Mouse (Mus musculus): ENCODE measurements around the gene Slamf9. TPM values are rescaled to one million over a fixed set of nuclear protein-coding genes. Genes with fewer than 3 reads are reported as not detected.

Slamf9 gene
- polyA plus RNA-seq, 1 experiment from 2014 or later = not detected

DNA sequence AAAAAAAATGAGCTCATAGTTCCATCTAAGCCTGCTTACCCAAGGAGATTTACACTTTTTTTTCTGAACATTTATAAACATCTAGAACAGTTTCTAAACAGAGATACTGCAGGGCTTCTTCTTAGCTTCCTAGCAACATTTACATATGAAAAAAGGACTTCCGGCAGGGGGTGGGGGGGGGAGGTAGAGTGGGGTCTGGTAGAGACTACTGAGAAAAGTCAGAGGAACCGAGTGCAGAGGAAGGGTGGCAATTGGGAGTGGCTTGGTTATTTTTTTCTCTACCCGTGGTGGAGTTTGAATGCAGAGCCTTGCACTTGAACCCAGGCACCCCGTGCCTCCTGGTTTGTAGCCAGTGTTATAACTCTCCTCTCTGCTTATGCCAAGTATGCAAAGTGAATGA, 19.7 kb upstream of the Slamf9 start:
- H3K4me1 ChIP-seq (ENCODE audit: control insufficient read depth, insufficient read depth, low read length) = no peaks in the 10 kb centered on the region
- H3K36me3 ChIP-seq (ENCODE audit: control insufficient read depth, insufficient read depth, low read length) = no peaks in the 10 kb centered on the region
- no peaks in the 10 kb centered on the region for H3K9me3 ChIP-seq (ENCODE audit: control insufficient read depth, low read length)
- no peak overlapping the region for H3K9ac ChIP-seq (replicated peaks; ENCODE audit: low read length)
- DNase-seq (no peak), ATAC-seq (ENCODE audit: low FRiP score, low TSS enrichment) (no peak)
- H3K4me3 ChIP-seq (replicated peaks; ENCODE audit: low read depth, low read length) = no peak overlapping the region
- H3K4me2 ChIP-seq (ENCODE audit: low read length) = no peak overlapping the region
- H3K27ac ChIP-seq (replicated peaks; ENCODE audit: low read depth, low read length) = no peak overlapping the region
- H3K27me3 ChIP-seq (ENCODE audit: control insufficient read depth, insufficient read depth, low read length) = no peaks in the 10 kb centered on the region
- WGBS = 10% methylated on average over 4 of the region's 4 CpGs

DNA sequence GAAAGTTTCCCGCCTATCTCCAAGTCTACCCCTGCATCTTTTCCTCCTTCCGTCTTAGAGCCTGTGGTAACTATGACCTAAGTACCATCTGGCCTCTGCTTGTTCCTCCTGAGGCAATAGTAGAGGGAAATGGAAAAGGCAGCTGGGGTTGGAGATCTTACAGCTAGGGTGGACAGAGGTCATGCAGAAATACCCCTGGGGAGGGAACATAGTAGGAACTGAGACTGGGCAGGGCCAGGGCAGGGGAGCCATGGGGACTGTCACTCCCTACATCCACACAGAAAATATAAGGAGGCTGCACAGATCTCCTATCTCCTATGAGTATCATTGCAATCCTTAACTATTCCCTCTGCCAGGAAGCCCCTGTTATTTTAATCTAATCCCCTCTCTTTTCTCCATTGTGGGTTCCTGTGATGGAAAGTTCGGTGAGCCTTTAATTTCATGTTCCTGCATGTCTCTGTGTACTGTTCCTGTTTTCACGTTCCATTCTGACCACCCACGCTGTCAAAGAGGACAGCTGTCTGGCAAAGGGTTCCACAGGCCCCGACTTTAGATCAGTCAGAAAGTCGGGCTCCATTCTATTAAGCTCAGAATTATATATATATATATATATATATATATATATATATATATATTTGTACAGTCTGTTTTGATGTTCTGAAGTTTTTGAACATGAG, 19.0 kb upstream of the Slamf9 start:
- ATAC-seq (ENCODE audit: low FRiP score, low TSS enrichment) (no peak), DNase-seq (no peak)
- Histone ChIP-seq H3K9ac (replicated peaks; ENCODE audit: low read length) (no peak overlapping the region), H3K36me3 (ENCODE audit: control insufficient read depth, insufficient read depth, low read length) (no peaks in the 10 kb centered on the region), H3K27me3 (ENCODE audit: control insufficient read depth, insufficient read depth, low read length) (no peaks in the 10 kb centered on the region), H3K9me3 (ENCODE audit: control insufficient read depth, low read length) (no peaks in the 10 kb centered on the region), H3K4me2 (ENCODE audit: low read length) (no peak overlapping the region), H3K4me1 (ENCODE audit: control insufficient read depth, insufficient read depth, low read length) (no peaks in the 10 kb centered on the region), H3K4me3 (replicated peaks; ENCODE audit: low read depth, low read length) (no peak overlapping the region), H3K27ac (replicated peaks; ENCODE audit: low read depth, low read length) (no peak overlapping the region)
- WGBS = 80% methylated on average over 7 of the region's 7 CpGs

DNA sequence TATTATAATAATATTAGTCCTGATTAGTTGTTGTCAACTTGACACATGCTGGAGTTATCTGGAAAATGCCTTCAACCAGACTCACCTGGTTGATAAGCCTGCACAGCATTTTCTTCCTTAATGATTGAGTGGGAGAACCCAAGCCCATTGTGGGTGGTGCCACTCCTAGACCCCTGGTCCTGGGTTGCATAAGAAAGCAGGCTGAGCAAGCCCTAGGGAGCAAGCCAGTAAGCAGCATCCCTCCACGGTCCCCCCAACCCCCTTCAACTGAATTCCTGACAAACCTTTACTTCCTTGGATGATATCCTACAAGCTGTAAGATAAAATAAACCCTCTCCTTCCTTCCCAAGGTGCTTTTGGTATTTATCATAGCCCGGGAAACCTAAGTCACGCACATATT, 18.0 kb upstream of the Slamf9 start:
- no peak overlapping the region for H3K27ac ChIP-seq (replicated peaks; ENCODE audit: low read depth, low read length)
- no peaks in the 10 kb centered on the region for H3K4me1 ChIP-seq (ENCODE audit: control insufficient read depth, insufficient read depth, low read length)
- no peak overlapping the region for H3K4me2 ChIP-seq (ENCODE audit: low read length)
- H3K27me3 ChIP-seq (ENCODE audit: control insufficient read depth, insufficient read depth, low read length) = no peaks in the 10 kb centered on the region
- no peak overlapping the region for H3K4me3 ChIP-seq (replicated peaks; ENCODE audit: low read depth, low read length)
- no peak for DNase-seq
- H3K9me3 ChIP-seq (ENCODE audit: control insufficient read depth, low read length) = no peaks in the 10 kb centered on the region
- 89% methylated on average over 3 of the region's 3 CpGs for WGBS
- ATAC-seq (ENCODE audit: low FRiP score, low TSS enrichment) = no peak
- H3K36me3 ChIP-seq (ENCODE audit: control insufficient read depth, insufficient read depth, low read length) = no peaks in the 10 kb centered on the region
- no peak overlapping the region for H3K9ac ChIP-seq (replicated peaks; ENCODE audit: low read length)

DNA sequence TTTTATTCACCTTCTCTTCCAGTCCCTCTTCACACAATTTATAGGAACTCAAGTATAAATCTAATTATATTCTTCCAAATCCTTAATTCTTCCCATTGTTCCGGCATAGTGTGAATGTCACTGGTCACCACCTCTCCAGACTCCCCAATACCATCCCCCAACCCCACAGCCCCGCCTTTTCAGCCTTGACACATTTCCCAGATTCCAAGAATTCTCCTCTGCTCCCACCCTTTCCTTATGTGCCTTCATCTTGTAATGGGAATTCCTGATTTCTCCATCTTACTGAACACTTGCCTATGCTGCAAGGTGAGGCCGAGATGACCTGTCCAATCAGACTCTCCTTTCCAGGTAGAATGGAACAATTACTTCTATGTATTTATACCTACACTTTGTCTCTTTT, 17.1 kb upstream of the Slamf9 start:
- Histone ChIP-seq H3K4me1 (ENCODE audit: control insufficient read depth, insufficient read depth, low read length) (no peaks in the 10 kb centered on the region), H3K27me3 (ENCODE audit: control insufficient read depth, insufficient read depth, low read length) (no peaks in the 10 kb centered on the region), H3K4me3 (replicated peaks; ENCODE audit: low read depth, low read length) (no peak overlapping the region), H3K4me2 (ENCODE audit: low read length) (no peak overlapping the region), H3K9ac (replicated peaks; ENCODE audit: low read length) (no peak overlapping the region), H3K9me3 (ENCODE audit: control insufficient read depth, low read length) (no peaks in the 10 kb centered on the region), H3K36me3 (ENCODE audit: control insufficient read depth, insufficient read depth, low read length) (no peaks in the 10 kb centered on the region), H3K27ac (replicated peaks; ENCODE audit: low read depth, low read length) (no peak overlapping the region)
- WGBS = 86% methylated on average over 3 of the region's 3 CpGs
- no peak for ATAC-seq (ENCODE audit: low FRiP score, low TSS enrichment)
- no peak for DNase-seq

DNA sequence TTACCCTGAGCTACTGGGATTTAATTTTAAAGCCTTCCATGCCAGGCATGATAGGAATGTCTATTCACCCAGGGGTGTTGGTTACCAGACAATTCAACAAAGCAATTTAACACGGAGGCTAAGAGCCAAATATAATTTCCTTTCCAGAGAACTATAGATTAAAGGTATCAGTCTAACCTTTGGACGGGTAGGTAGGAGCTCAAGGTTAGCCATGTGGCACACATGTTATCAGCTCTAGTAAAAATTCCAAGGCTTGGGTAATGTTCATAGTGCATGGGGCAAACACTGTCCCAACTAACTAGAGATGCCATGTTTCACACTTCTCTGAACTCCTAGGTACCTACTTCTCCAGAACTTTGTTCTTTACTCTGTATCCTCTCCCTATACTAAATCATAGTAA, 13.6 kb upstream of the Slamf9 start:
- Histone ChIP-seq H3K4me1 (ENCODE audit: control insufficient read depth, insufficient read depth, low read length) (no peaks in the 10 kb centered on the region), H3K9me3 (ENCODE audit: control insufficient read depth, low read length) (no peaks in the 10 kb centered on the region), H3K36me3 (ENCODE audit: control insufficient read depth, insufficient read depth, low read length) (no peaks in the 10 kb centered on the region), H3K9ac (replicated peaks; ENCODE audit: low read length) (no peak overlapping the region), H3K4me3 (replicated peaks; ENCODE audit: low read depth, low read length) (no peak overlapping the region), H3K4me2 (ENCODE audit: low read length) (no peak overlapping the region), H3K27ac (replicated peaks; ENCODE audit: low read depth, low read length) (no peak overlapping the region), H3K27me3 (ENCODE audit: control insufficient read depth, insufficient read depth, low read length) (no peaks in the 10 kb centered on the region)
- WGBS = 80% methylated on average over 2 of the region's 2 CpGs
- ATAC-seq (ENCODE audit: low FRiP score, low TSS enrichment) (no peak), DNase-seq (no peak)

DNA sequence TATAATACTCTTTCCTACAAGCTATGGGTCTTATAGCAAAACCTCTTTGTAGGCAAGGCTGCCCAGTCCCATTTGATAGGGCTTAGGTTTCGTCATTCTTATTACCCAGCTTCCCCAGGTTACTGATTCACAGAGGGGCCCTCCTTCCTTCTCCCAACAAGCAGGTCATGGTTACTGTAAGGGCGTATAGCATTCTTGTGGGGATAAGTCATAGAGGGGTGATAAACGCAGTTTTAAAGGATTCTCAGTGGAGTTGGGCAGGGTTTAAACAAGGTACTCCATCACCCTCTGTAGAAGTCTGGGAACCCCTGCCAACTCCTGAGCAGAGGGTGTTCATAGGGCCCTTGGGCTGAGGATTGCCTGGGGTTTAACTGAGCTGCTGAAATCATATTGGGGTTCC, 12.6 kb upstream of the Slamf9 start:
- no peak for DNase-seq
- Histone ChIP-seq H3K4me2 (ENCODE audit: low read length) (no peak overlapping the region), H3K9ac (replicated peaks; ENCODE audit: low read length) (no peak overlapping the region), H3K27me3 (ENCODE audit: control insufficient read depth, insufficient read depth, low read length) (no peaks in the 10 kb centered on the region), H3K4me3 (replicated peaks; ENCODE audit: low read depth, low read length) (no peak overlapping the region), H3K36me3 (ENCODE audit: control insufficient read depth, insufficient read depth, low read length) (no peaks in the 10 kb centered on the region), H3K4me1 (ENCODE audit: control insufficient read depth, insufficient read depth, low read length) (no peaks in the 10 kb centered on the region), H3K27ac (replicated peaks; ENCODE audit: low read depth, low read length) (no peak overlapping the region), H3K9me3 (ENCODE audit: control insufficient read depth, low read length) (no peaks in the 10 kb centered on the region)
- ATAC-seq (ENCODE audit: low FRiP score, low TSS enrichment) = no peak
- 89% methylated on average over 3 of the region's 3 CpGs for WGBS

DNA sequence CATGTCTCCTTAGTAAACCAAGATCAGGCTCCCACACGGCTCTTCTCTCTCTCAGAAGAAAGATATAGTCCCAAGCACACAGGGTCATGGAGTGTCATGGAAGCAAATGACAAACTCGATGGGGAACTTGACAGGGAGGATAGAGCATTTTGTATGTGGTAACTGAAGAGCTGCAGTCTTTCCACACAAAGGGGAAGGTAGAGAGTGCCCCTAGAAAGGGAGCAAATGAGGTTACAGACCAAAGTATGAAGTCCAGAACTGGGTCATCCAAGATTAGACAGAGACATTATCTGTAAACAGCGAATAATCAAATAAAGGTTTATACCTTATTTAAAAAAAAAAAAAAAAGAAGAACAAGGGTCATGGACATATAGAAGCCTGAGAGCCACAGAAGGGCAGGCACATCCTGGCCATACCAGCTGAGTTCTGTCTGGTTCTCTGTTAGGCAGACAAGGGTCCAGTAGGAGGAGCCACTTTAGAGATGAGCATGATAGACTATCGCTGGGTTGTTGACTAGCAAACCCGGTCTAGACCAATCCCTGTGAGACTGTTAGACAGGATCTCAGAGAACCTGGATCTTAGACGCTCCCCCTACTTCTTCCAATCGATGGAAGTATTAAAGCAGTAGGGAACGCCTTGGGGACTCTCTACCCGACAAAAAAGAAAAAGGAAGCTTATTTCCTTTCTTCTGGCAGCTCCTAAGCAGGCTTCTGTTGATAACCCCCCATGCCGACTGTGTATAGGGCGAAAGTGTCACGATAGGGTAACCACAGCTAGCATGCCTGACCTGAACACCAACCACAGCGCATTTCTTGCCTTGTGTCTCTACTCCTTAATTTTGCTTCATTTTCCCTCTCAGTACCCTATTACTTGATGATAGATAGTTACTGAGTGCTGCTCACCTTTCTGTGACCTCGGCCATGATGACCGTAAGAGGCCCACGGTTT, 11.5 kb upstream of the Slamf9 start:
- no peak for ATAC-seq (ENCODE audit: low FRiP score, low TSS enrichment)
- Histone ChIP-seq H3K9me3 (ENCODE audit: control insufficient read depth, low read length) (no peaks in the 10 kb centered on the region), H3K27me3 (ENCODE audit: control insufficient read depth, insufficient read depth, low read length) (no peaks in the 10 kb centered on the region), H3K27ac (replicated peaks; ENCODE audit: low read depth, low read length) (no peak overlapping the region), H3K4me1 (ENCODE audit: control insufficient read depth, insufficient read depth, low read length) (no peaks in the 10 kb centered on the region), H3K4me3 (replicated peaks; ENCODE audit: low read depth, low read length) (no peak overlapping the region), H3K9ac (replicated peaks; ENCODE audit: low read length) (no peak overlapping the region), H3K36me3 (ENCODE audit: control insufficient read depth, insufficient read depth, low read length) (no peaks in the 10 kb centered on the region), H3K4me2 (ENCODE audit: low read length) (no peak overlapping the region)
- no peak for DNase-seq
- WGBS = 87% methylated on average over 16 of the region's 16 CpGs

DNA sequence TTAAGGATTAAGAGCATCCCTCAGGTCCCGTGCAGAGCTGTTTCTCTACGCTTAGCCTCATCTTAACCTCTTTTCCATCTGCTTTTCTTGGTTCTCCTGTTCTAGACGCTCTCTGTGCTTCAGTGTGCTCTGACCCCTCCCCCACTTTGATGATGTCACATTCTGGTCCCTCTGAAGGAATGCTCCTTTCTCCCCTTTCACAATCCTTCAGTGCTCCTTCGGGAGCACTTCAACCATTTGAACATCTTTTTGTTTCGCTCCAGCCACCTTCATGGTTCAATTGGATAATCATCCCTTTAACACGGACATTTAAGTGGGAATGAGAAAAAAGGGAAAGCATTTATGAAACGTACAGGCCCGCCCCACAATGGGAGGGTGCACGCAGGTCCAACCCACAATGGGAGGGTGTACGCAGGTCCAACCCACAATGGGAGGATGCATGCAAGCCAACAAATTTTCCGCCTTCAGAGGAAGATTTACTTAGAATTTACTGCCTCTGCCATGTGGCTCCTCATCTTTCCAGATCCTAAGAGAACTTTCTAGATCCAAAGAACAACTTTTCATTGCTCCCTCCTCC, 6.8 kb upstream of the Slamf9 start:
- Histone ChIP-seq H3K27me3 (ENCODE audit: control insufficient read depth, insufficient read depth, low read length) (no peaks in the 10 kb centered on the region), H3K4me1 (ENCODE audit: control insufficient read depth, insufficient read depth, low read length) (no peaks in the 10 kb centered on the region), H3K36me3 (ENCODE audit: control insufficient read depth, insufficient read depth, low read length) (no peaks in the 10 kb centered on the region), H3K4me3 (replicated peaks; ENCODE audit: low read depth, low read length) (no peak overlapping the region), H3K27ac (replicated peaks; ENCODE audit: low read depth, low read length) (no peak overlapping the region), H3K9ac (replicated peaks; ENCODE audit: low read length) (no peak overlapping the region), H3K9me3 (ENCODE audit: control insufficient read depth, low read length) (no peaks in the 10 kb centered on the region), H3K4me2 (ENCODE audit: low read length) (no peak overlapping the region)
- ATAC-seq (ENCODE audit: low FRiP score, low TSS enrichment) = no peak
- 62% methylated on average over 11 of the region's 11 CpGs for WGBS
- no peak for DNase-seq

Measured in midbrain, embryonic 14.5 days (tissue).